Mouse (Mus musculus) ES-Bruce4 (cell line): ENCODE results near the gene Dock10.

ENCODE experiments used
- CTCF ChIP-seq: IDR thresholded peaks from one replicate; pipeline ENCODE4 v1.8.1; 2011; ENCODE audit warnings: low read depth, low read length
- EP300 ChIP-seq: IDR thresholded peaks from 2 replicates; pipeline ENCODE4 v1.6.1; 2011; ENCODE audit warnings: low read depth, low read length; ENCODE audit not compliant: insufficient read depth
- POLR2A ChIP-seq: IDR thresholded peaks from one replicate; pipeline ENCODE4 v1.8.1; 2011; ENCODE audit warnings: low read length; ENCODE audit not compliant: insufficient read depth

GRCm38 (mm10) chr1:80730582-80730981, 27.7 kb downstream of the Dock10 start:
- TF ChIP-seq EP300 (no peak), CTCF (no peak), POLR2A (no peak)
